Mouse (Mus musculus) mouse embryonic stem cell (cell line): ENCODE measurements at regions not wholly inside any gene's neighbourhood (a gene's known extent, or its start where the extent isn't known, plus 50 kb on each side); places are given as distances from the start of the nearest gene placed in this dataset.

Source experiments
- in situ Hi-C, 2 experiments: fragments of 300-500 bp; cut with MboI; formaldehyde crosslinking; loops; 1 replicate in 1 of 2; 3 replicates in 1 of 2; pipeline ENCODE4 v1.14.3; 2019 to 2020; ENCODE audit warnings: low sequenced_read_pairs in 2 of 2, low pct_unique_long_range_greater_than_20kb in 1 of 2, mixed read lengths in 1 of 2; ENCODE audit not compliant: unreplicated experiment in 1 of 2

GRCm38 (mm10) chrX:147328289-147328688 is 100.7 kb downstream of the Il13ra2 start:
- in situ Hi-C loops, result loop anchor here in 1 of 2 experiments (25.0 kb wide), 1 partner anchor 166 kb away; no protein-coding TSS in a partner anchor

- in situ Hi-C loops, result loop anchor here in 1 of 2 experiments (25.0 kb wide), 1 partner anchor 164 kb away; no protein-coding TSS in a partner anchor
Observed at GRCm38 (mm10) chrX:147326231-147326630, 102.8 kb downstream of the Il13ra2 start.
